Mouse (Mus musculus): ENCODE data around the gene Dnah3.

The Dnah3 gene

DNA sequence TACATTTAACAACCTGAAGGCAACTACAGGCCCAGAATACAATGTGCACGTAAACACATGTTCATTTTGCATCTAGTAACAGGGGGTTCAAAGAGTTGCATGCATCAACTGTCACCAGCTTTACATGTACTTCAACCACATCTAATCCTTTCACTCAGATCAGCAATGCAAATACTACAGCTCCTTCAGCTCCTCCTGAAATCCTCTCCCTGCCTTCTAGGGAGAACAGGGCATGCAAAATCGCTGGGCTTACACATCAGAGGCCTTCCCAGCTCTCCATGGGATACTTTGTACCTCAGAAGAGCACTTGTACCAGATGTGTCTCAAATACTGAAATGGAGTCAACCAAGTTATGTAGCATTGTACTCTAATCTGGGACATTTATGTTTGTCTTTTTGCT, 222.0 kb downstream of the Dnah3 start:
- DNase-seq (ENCODE audit: low spot score in 2 of 2) = no peak

Measured in right cerebral cortex, postnatal 10 days (tissue).